Mouse (Mus musculus): ENCODE measurements at regions not wholly inside any gene's neighbourhood (a gene's known extent, or its start where the extent isn't known, plus 50 kb on each side); places are given as distances from the start of the nearest gene placed in this dataset.

GRCm38 (mm10) chr2:174897424-174897823 lies 112.6 kb upstream of the Gm14444 start:
- DNase-seq: no peak

DNA sequence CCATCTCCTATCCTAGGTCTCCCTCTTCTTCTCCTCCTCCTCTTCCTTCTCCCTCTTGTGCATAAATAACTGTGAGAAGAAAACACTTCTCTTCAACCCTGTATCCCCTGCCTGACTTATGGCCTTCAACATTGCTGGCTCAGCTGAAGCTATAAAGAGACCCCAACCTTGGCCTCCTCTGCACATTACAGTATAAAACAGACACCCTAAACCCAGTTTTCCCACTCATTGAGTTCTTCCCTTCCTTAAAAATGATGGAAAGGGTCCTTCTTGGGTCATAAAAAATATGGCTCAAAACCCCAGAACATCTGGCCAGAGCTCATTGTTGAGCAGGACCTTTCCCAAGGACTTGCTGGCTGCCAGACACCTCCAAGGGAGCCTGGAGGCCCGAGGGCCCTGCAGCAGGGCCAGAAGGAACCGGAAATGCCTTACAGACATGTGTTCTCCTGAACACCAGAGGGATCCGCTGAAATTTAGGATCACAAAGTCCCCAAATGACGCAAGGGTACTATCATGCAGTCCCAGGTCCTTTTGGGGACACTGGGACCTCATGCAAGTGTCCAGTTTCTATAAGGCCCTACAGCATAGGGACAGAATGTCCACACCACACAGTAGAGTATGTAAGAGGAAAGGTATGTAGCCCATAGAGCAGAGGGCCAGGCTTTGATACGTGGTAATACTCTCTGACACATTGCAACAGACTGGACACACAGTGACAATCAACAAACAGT lies 109.9 kb upstream of the Gm14444 start:
- DNase-seq: no peak

- no peak for DNase-seq
These were observed 109.4 kb upstream of the Gm14444 start for GRCm38 (mm10) chr2:174900671-174900991.

- DNase-seq: no peak
These were observed 108.2 kb upstream of the Gm14444 start for GRCm38 (mm10) chr2:174901801-174902200.

- no peak for DNase-seq
These were observed 106.4 kb upstream of the Gm14444 start for GRCm38 (mm10) chr2:174903627-174904026.

GRCm38 (mm10) chr2:174905865-174906639 lies 104.0 kb upstream of the Gm14444 start:
- no peak for DNase-seq

DNA sequence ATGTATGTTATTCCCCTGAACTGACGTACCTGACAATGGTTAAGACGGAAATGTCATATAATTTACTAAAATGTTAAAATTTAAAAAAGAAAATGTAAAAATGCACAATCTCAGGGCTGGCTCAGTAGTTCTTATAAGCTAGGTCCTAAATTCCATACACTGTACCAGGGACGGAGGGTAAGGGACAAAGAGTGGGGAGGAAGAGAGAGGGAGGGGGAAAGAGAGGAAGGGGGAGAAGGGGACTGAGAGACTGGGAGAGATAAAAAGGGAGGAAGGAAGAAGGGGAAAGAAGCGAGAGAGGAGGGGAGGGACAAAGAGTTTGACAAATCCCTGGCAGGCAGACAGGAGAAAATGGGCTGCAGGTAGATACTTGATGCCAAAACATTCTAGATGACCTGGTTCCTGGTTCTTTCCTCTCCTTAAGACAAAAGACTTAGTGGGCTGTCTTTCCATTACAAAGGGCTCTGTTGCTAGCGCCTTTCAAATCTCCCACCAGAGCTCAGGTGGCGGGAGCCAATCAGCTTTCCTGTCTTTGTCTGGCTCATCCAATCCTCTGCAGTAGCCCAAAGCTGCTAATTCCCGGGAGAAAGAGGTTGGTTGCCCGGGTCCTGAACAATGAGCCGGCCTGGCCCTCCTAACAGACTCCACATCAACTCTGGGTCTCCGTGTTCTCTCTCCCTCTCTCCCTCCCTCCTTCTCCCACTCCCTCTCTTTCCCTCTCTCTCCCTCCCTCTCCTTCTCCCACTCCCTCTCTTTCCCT lies 92.7 kb upstream of the Gm14444 start:
- DNase-seq: no peak

GRCm38 (mm10) chr2:174917975-174918374 lies 92.1 kb upstream of the Gm14444 start:
- no peak for DNase-seq

GRCm38 (mm10) chr2:174922208-174922607 lies 87.8 kb upstream of the Gm14444 start:
- DNase-seq: no peak

DNA sequence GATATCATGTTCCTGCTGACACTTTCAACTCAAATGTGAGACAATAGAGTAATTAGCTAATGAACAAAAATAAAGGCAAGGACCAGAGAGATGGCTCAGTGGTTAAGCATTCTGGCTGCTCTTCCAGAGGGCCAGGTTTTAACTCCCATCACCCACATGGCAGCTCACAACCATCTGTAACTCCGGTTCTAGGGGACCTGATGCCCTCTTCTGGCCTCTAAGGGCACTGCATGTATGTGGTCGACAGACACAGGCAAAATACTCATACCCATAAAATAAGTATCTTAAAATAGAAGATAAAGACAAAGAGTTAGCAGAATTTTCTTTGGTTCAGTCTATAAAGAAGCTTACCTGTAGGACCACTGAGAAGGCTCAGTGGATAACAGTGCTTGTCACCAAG lies 80.3 kb upstream of the Gm14444 start:
- DNase-seq: no peak

- peak; percentile 69 for DNase-seq
These were observed 77.7 kb upstream of the Gm14444 start for GRCm38 (mm10) chr2:174932137-174933012.

DNA sequence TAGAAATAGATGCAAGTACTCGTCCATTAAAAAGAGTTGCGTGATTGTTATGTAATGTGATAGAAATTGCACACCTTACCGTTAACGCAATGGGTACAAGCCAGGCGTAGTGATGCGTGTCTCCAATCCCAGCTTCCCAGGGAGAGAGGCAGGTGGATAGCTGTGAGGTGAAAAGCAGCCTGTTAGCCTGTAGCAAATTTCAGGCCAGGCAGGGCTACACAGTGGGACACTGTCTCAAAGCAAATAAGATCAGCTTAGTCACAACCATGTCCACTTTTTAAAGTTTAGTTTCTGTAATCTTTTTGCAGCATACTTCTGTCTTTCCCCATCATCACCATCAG lies 77.1 kb upstream of the Gm14444 start:
- no peak for DNase-seq

GRCm38 (mm10) chr2:174936665-174937064 lies 73.4 kb upstream of the Gm14444 start:
- DNase-seq: no peak

GRCm38 (mm10) chr2:174937930-174938329 lies 72.1 kb upstream of the Gm14444 start:
- DNase-seq: no peak

GRCm38 (mm10) chr2:174942221-174942620 lies 67.8 kb upstream of the Gm14444 start:
- no peak for DNase-seq

DNA sequence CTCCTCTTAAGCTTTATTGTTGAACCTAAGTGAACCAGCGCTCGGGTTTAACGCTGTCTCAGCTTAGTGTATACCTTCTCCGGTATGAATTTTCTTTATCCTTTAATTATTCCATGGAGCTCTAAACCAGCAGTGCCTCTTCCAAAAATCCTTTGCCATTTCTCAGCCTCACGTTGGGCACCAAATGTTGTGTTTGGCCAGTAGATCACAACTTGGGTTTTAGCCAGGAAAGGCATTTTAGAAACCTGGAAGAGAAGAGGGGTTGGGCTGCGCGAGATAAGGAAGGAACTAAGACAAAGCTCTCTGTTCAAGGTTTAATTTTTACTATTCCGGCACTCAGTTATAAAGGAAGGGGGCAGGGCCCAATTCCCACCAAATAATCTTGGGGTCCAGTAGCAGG lies 61.9 kb upstream of the Gm14444 start:
- peak; percentile 8 for DNase-seq

Measured in cerebellum, adult 11-12 months (tissue).